Mouse (Mus musculus) CH12F3 (cell line): ENCODE results near the gene Dmrtc1b.
"Not testable (repeated sequence)": the region's sequence is repeated elsewhere in the genome, so short reads cannot be mapped to it uniquely, and the experiment has no call there.

Experiments
- in situ Hi-C: fragments of 300-500 bp; cut with MboI; formaldehyde crosslinking; loops from 2 replicates; pipeline ENCODE4 v1.14.3; 2020; ENCODE audit warnings: low sequenced_read_pairs

Dmrtc1b gene

DNA sequence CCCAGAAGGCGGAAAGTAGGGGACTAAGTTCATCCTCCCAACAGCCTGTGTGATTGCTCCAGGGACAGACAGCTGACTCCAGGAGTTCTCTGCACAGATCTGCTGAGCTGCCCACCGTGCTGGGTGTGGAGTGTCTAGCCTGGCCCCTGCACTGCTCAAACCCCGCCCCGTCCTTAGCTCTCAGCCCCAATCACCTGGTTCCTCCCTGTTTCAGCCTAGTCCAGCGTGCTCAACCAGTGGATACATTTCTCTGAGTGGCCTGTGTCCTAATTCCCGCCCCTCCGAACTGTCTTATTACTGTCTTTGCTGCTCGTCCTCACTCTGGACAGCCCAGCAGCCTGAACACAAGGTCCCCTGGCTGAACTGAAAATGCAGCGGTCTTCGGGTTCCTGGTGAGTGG is at the start of gene Dmrtc1b, which contains the start of gene Gm9112:
Dmrtc1b (plus strand) TSS at position 331 of the 400 bp plus-strand sequence.
Gm9112 (minus strand) TSS at position 101 of the 400 bp plus-strand sequence.
- in situ Hi-C loops: not testable (repeated sequence)

DNA sequence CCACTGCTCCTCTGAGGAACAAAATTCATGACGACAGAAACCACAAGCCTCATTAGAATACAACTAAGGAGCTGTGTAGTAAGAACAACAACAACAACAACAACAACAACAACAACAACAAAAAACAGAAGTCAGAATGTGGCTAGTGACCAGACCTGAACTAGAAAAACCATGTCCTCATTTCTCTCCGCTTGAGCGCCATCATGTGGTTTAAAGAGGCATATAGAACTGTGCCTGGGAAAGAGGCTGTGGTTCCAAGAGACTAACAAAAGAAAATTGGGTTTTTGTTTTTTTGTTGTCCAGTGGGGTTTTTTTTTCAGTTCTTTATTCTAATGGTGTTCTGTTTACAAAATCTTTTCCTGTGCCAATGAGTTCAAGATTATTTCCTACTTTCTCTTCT is 47.0 kb upstream of the Dmrtc1b start:
- in situ Hi-C loops: no loop called here

- in situ Hi-C loops: no loop called here
These were observed 41.0 kb upstream of the Dmrtc1b start for GRCm38 (mm10) chrX:102666641-102667040.

DNA sequence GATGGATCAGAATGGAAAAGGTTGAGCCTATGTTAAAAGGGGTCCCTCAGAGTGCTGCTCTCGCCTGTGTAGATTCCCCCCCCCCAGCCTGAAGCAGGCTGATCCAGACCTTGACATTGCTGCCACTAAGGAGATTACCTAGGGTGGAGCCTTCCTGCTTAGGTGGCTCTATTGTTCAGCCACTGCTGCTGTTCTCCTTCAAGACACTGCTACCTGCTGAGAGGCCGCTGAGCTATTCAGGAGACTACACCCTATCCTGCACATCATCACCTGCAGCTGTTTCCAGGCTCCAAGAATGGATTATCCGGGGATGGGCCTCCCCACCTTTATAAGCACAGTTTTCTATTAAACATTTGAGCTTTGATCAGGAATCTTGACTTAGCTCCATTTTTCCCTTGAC is 23.0 kb upstream of the Dmrtc1b start:
- in situ Hi-C loops: not testable (repeated sequence)

- in situ Hi-C loops: not testable (repeated sequence)
These were observed 20.8 kb upstream of the Dmrtc1b start, which contains the start of gene Gm3880 for GRCm38 (mm10) chrX:102686872-102687271. Gene Gm3880 (minus strand): TSS chrX:102686972.

DNA sequence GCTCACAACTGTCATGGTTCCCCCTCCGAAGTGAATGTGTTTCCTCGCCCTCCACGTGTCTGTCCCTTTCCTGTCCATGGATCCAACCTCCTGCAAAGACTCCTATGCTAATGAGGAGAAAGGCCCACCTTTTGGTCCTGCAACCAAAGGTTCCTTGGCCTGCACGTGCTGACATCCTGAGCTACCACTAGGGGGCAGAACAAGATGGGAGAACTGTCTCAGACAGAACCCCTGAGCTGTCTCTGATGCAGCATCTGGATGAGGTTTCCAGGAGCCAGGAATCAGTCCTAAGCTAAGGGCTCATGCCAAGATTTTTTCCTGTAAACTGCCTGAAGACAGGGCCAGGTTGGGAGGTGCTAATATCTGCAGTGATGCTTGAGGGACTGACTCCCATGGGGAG is 18.4 kb upstream of the Dmrtc1b start:
- in situ Hi-C loops: not testable (repeated sequence)

GRCm38 (mm10) chrX:102700636-102701035 is 7.0 kb upstream of the Dmrtc1b start:
- in situ Hi-C loops: not testable (repeated sequence)

DNA sequence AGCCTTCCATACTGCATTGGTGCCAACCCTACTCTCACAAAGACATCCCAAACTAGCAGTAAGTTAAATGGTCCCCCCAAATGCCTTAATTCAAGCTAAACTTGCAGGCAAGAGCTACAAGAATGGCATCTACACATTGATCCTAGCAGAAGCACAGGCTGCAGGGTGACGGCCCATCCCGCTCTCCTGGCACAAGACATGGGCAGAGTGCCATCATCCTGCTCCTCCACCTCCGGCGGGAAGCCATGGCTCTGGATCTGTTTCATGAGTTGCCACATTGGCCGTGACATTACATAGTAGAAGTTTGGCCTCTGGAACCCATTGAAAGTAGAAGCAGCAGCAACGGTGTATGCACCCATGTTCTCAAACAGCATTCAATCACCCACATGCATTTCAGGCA is 16.6 kb downstream of the Dmrtc1b start:
- in situ Hi-C loops: not testable (repeated sequence)
